ENCODE assay signal across 8 mouse cellular contexts in the genomic region with DNA sequence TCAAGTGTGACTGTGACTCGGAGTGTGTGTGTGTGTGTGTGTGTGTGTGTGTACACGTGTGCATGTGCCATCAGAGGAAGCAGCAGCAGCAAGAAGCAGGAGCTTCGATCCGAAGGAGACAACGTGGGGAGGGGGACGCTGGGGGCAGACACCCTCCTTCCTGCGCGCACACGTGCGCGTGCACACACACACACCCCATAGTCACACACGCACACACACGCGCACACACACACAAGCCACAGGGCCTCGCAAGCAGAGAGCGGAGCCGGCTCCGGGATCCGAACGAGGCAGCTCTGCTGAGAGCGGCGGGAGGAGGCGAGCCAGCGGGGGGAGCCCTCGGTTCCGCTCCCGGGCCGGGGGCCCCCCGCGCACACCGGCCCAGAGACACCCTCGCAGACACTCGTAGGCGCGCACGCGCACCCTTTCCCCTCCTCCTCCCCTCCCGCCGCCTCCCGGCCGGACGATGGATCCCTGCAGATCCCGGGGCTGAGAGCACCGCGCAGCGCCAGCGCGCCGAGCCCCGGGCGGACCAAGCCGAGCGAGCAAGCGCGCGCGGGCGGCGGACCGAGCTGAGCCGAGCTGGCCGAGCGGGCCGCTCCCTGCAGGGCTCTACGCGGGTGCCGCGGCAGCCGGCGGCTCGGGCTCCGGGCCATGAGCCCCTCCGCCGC. TPM values are rescaled to one million over a fixed set of nuclear protein-coding genes. Genes with fewer than 3 reads are reported as not detected.
A peak's percentile ranks its signal among the peaks of the same experiment; 100 is the strongest.
DNase-seq lines count a peak whose midpoint lies in the region; ATAC-seq and TF ChIP-seq lines count a peak whose summit lies in the region.

A gene (plus strand): TSS at position 215 of the 668 bp plus-strand sequence.

- peaks cover 1 to 14% of the 10 kb centered on the region in 2 experiments; a peak in 2 of 4 replicates for H3K4me1 ChIP-seq in ES-E14 (ENCODE audit: control insufficient read depth in 2 of 2, insufficient read depth in 2 of 2, low read length in 2 of 2, poor library complexity in 1 of 2)
- peaks cover 63% of the 10 kb centered on the region for H3K4me1 ChIP-seq in hindbrain, embryonic 10.5 days (replicated peaks)
- H3K4me1 ChIP-seq in lung, embryonic 16.5 days (replicated peaks; ENCODE audit: control insufficient read depth, insufficient read depth, low read length): peaks cover 7% of the 10 kb centered on the region

- in situ Hi-C loops in ES-E14 (cut with MboI; ENCODE audit: low sequenced_read_pairs in 2 of 2, unreplicated experiment in 2 of 2): no loop called here

- under 1% methylated on average over 74 of the region's 74 CpGs for WGBS in hindbrain, embryonic 10.5 days
- whole genome bisulfite sequencing in lung, embryonic 16.5 days: under 1% methylated on average over 51 of the region's 74 CpGs

- peaks cover 83% of the 10 kb centered on the region for H3K27me3 ChIP-seq in hindbrain, embryonic 10.5 days (ENCODE audit: insufficient read depth, poor library complexity, severe bottlenecking)
- peaks cover 59% of the 10 kb centered on the region for H3K27me3 ChIP-seq in lung, embryonic 16.5 days (ENCODE audit: control insufficient read depth, insufficient read depth, low read depth, low read length)

- H3K9me3 ChIP-seq in ES-E14 (ENCODE audit: control insufficient read depth, insufficient read depth, low read depth, low read length): no peaks in the 10 kb centered on the region
- H3K9me3 ChIP-seq in hindbrain, embryonic 10.5 days: no peaks in the 10 kb centered on the region
- no peaks in the 10 kb centered on the region for H3K9me3 ChIP-seq in lung, embryonic 16.5 days (ENCODE audit: control insufficient read depth, low read length)

- H3K4me3 ChIP-seq in ES-E14 (ENCODE audit: insufficient read depth in 1 of 2, low read depth in 1 of 2, low read length in 2 of 2, poor library complexity in 1 of 2, severe bottlenecking in 1 of 2): peak within 1 kb of the TSS; percentile 66 to 72
- peak within 1 kb of the TSS; percentile 75 for H3K4me3 ChIP-seq in hindbrain, embryonic 10.5 days
- peak within 1 kb of the TSS; percentile 60 for H3K4me3 ChIP-seq in lung, embryonic 16.5 days (ENCODE audit: low read length)

- H3K27ac ChIP-seq in ES-E14 (ENCODE audit: insufficient read depth, low read depth, low read length, poor library complexity, severe bottlenecking): no peak within 1 kb of the TSS
- H3K27ac ChIP-seq in hindbrain, embryonic 10.5 days: peak within 1 kb of the TSS; percentile 89
- no peak within 1 kb of the TSS for H3K27ac ChIP-seq in lung, embryonic 16.5 days (ENCODE audit: low read length)

- no peak for DNase-seq in ES-E14 (ENCODE audit: low read depth, low spot score)
- peak; percentile 89 for DNase-seq in cerebellum, adult 11-12 months
- peak; percentile 65 for DNase-seq in hindbrain, embryonic 10.5 days (ENCODE audit: low spot score)
- peak; percentile 73 to 75 for DNase-seq in layer of hippocampus, postnatal 14 days (ENCODE audit: low spot score in 2 of 2)
- DNase-seq in retina, postnatal 7 days (ENCODE audit: low read depth, low spot score): peak; percentile 55
- DNase-seq in adipocyte (ENCODE audit: low spot score): no peak

- H3K4me2 ChIP-seq in lung, embryonic 16.5 days (ENCODE audit: low read depth, low read length): peak within 1 kb of the TSS; percentile 97

- ATAC-seq in frontal cortex, adult (ENCODE audit: low TSS enrichment): peak; percentile 64
- ATAC-seq in lung, embryonic 16.5 days (ENCODE audit: low read depth): peak; percentile 83

- H3K36me3 ChIP-seq in ES-E14 (ENCODE audit: control insufficient read depth, insufficient read depth, low read length, poor library complexity, severe bottlenecking): no peaks in the 10 kb centered on the region
- no peaks in the 10 kb centered on the region for H3K36me3 ChIP-seq in hindbrain, embryonic 10.5 days
- no peaks in the 10 kb centered on the region for H3K36me3 ChIP-seq in lung, embryonic 16.5 days (ENCODE audit: control insufficient read depth, insufficient read depth, low read length)

- H3K9ac ChIP-seq in ES-E14 (ENCODE audit: insufficient read depth, low read depth, low read length, poor library complexity, severe bottlenecking): peak within 1 kb of the TSS; percentile 54
- peak within 1 kb of the TSS; percentile 63 for H3K9ac ChIP-seq in lung, embryonic 16.5 days (ENCODE audit: low read length)

TF ChIP-seq in ES-E14, 5 proteins besides CTCF, POLR2A, EP300 and RAD21:
- TF ChIP-seq CHD2 (IDR thresholded peaks at IDR 0.05; ENCODE audit: low read depth, low read length) (no peak), ZNF384 (IDR thresholded peaks at IDR 0.05; ENCODE audit: low read depth, low read length) (no peak), MAFK (IDR thresholded peaks at IDR 0.05; ENCODE audit: insufficient read depth, low read depth, low read length) (no peak), ZC3H11A (IDR thresholded peaks at IDR 0.05; ENCODE audit: borderline replicate concordance, low read depth, low read length) (no peak), HCFC1 (IDR thresholded peaks at IDR 0.05; ENCODE audit: borderline replicate concordance, insufficient read depth, low read length) (no peak)

RNA-seq across cellular contexts. Expression of the gene that starts here (rescaled TPM):
- 6.6 and 15.0 TPM in 2 replicates for total RNA-seq in ES-E14 (2012; rRNA removed)
- polyA plus RNA-seq in hindbrain, embryonic 10.5 days (2016; fragmentation: Nextera tagmentation; extraction: Ambion mirVana): 12.6 and 29.0 TPM in 2 replicates
- total RNA-seq in layer of hippocampus, postnatal 14 days (2021): 10 to 100 TPM; 37.3 to 41.3 TPM
- polyA plus RNA-seq in lung, embryonic 16.5 days (2015; fragmentation: Nextera tagmentation; extraction: Ambion mirVana): 1.6 and 1.7 TPM in 2 replicates

Comparison
In these comparisons a context has a peak if more than half of its experiments do, and no peak if none do; other contexts are left out.
1. DNase-seq: peak in cerebellum, adult 11-12 months (single experiment), hindbrain, embryonic 10.5 days (single experiment), layer of hippocampus, postnatal 14 days (2 of 2) and retina, postnatal 7 days (single experiment); none in ES-E14 (single experiment) and adipocyte (single experiment).
2. Peak in every context shown above with its lines, with median percentiles within 50 percentile points of each other: H3K4me3 ChIP-seq.